Mouse (Mus musculus) spleen, postnatal 4 days (tissue): ENCODE measurements around the gene Tmem69.

Experiments used
- DNase-seq, 2 experiments: peaks; one replicate each; pipeline ENCODE4 v3.0.0; 2022; ENCODE audit warnings: low spot score in 2 of 2

The Tmem69 gene

GRCm38 (mm10) chr4:116555413-116556300 is at the start of gene Tmem69:
Gene Tmem69, minus strand, starts transcription at chr4:116555936.
- DNase-seq: peak; percentile 79 to 84

GRCm38 (mm10) chr4:116596978-116597881 is 41.5 kb upstream of the Tmem69 start:
- peak; percentile 83 to 90 for DNase-seq

- no peak for DNase-seq
Observed at GRCm38 (mm10) chr4:116596379-116596778, 40.6 kb upstream of the Tmem69 start, which contains the start of gene Ccdc17. Gene Ccdc17, plus strand, starts transcription at chr4:116596654.

GRCm38 (mm10) chr4:116595793-116596192 is 40.1 kb upstream of the Tmem69 start:
- no peak for DNase-seq

GRCm38 (mm10) chr4:116558151-116558882 is 2.6 kb upstream of the Tmem69 start:
- DNase-seq: peak in 1 of 2 experiments; percentile 65

GRCm38 (mm10) chr4:116557306-116558121 is 1.8 kb upstream of the Tmem69 start, which contains the start of gene Gpbp1l1:
Gene Gpbp1l1, plus strand, starts transcription at chr4:116557658.
- DNase-seq: peak; percentile 98 to 99

- peak; percentile 93 to 96 for DNase-seq
Observed at GRCm38 (mm10) chr4:116556561-116557305, 997 bp upstream of the Tmem69 start.

GRCm38 (mm10) chr4:116553035-116553434 is 2.7 kb downstream of the Tmem69 start:
- no peak for DNase-seq

GRCm38 (mm10) chr4:116550432-116550831 is 5.3 kb downstream of the Tmem69 start:
- DNase-seq: no peak

GRCm38 (mm10) chr4:116537737-116538136 is 18.0 kb downstream of the Tmem69 start:
- no peak for DNase-seq

- DNase-seq: no peak
Observed at GRCm38 (mm10) chr4:116536351-116536750, 19.4 kb downstream of the Tmem69 start.

- no peak for DNase-seq
Observed at GRCm38 (mm10) chr4:116531109-116531508, 24.6 kb downstream of the Tmem69 start.

GRCm38 (mm10) chr4:116507425-116508218 is 48.1 kb downstream of the Tmem69 start, which contains the start of gene Ipp:
Gene Ipp, plus strand, starts transcription at chr4:116507549.
- DNase-seq: peak; percentile 97 to 99

GRCm38 (mm10) chr4:116506886-116507424 is 48.8 kb downstream of the Tmem69 start:
- no peak for DNase-seq
